Mouse (Mus musculus) T-cell, adult 2 months (primary cell): ENCODE measurements around the gene Sh3bp1.

Experiments
- DNase-seq: peaks from one replicate; pipeline ENCODE4 v3.0.0; 2022; ENCODE audit warnings: low spot score

Sh3bp1 gene

GRCm38 (mm10) chr15:78947657-78948056 lies 48.1 kb downstream of the Sh3bp1 start, which contains the start of gene Triobp:
TSS of gene Triobp (plus strand) at chr15:78947724.
- DNase-seq, result no peak

GRCm38 (mm10) chr15:78948152-78948725 lies 48.7 kb downstream of the Sh3bp1 start:
- DNase-seq, result no peak

GRCm38 (mm10) chr15:78948883-78949282 lies 49.3 kb downstream of the Sh3bp1 start:
- no peak for DNase-seq

- DNase-seq, result no peak
Measured at GRCm38 (mm10) chr15:78955663-78956062, 56.1 kb downstream of the Sh3bp1 start.

- DNase-seq, result peak; percentile 33
Measured at GRCm38 (mm10) chr15:78956351-78956750, 56.8 kb downstream of the Sh3bp1 start.

- no peak for DNase-seq
Measured at GRCm38 (mm10) chr15:78957021-78957420, 57.5 kb downstream of the Sh3bp1 start.

GRCm38 (mm10) chr15:78959537-78959936 lies 60.0 kb downstream of the Sh3bp1 start:
- DNase-seq, result no peak

- DNase-seq, result no peak
Measured at GRCm38 (mm10) chr15:78960088-78960487, 60.5 kb downstream of the Sh3bp1 start.
